Mouse (Mus musculus) MEL (cell line): ENCODE data around the gene Cenpu. TPM values are rescaled to one million over a fixed set of nuclear protein-coding genes. Genes with fewer than 3 reads are reported as not detected.

Experiments
- DNase-seq: peaks from one replicate; pipeline ENCODE4 v3.0.0; 2011; ENCODE audit warnings: low read depth, low spot score
- H3K27ac ChIP-seq: 2 replicates; pipeline ENCODE4 v1.5.1; 2012; ENCODE audit warnings: low read depth, mild to moderate bottlenecking, control low read depth, low read length, moderate library complexity; ENCODE audit not compliant: control insufficient read depth
- H3K27me3 ChIP-seq, 2 experiments: fragments of 150-350 bp in 1 of 2; sonication (generic) in 1 of 2; 2 replicates each; pipeline ENCODE4 v1.6.1; 2012; ENCODE audit warnings: low read length in 2 of 2, mild to moderate bottlenecking in 2 of 2, improper control_type of control experiment in 1 of 2, moderate library complexity in 1 of 2; ENCODE audit not compliant: insufficient read depth in 2 of 2, control insufficient read depth in 1 of 2
- H3K36me3 ChIP-seq, 2 experiments: 2 replicates each; pipeline ENCODE4 v1.6.1; 2012 to 2014; ENCODE audit warnings: low read length in 2 of 2, improper control_type of control experiment in 1 of 2, inconsistent platforms in 1 of 2, mild to moderate bottlenecking in 1 of 2; ENCODE audit not compliant: insufficient read depth in 2 of 2, control insufficient read depth in 1 of 2
- H3K4me1 ChIP-seq, 2 experiments: fragments of 150-350 bp in 1 of 2; sonication (generic) in 1 of 2; 2 replicates each; pipeline ENCODE4 v1.6.1; 2012; ENCODE audit warnings: low read length in 2 of 2, improper control_type of control experiment in 1 of 2, mild to moderate bottlenecking in 1 of 2; ENCODE audit not compliant: insufficient read depth in 2 of 2, control insufficient read depth in 1 of 2
- H3K4me3 ChIP-seq, 2 experiments: fragments of 150-350 bp in 1 of 2; sonication (generic) in 1 of 2; 2 replicates each; pipeline ENCODE4 v1.5.1; 2012; ENCODE audit warnings: low read depth in 2 of 2, low read length in 2 of 2, mild to moderate bottlenecking in 2 of 2, moderate library complexity in 2 of 2, control low read depth in 1 of 2, improper control_type of control experiment in 1 of 2; ENCODE audit not compliant: control insufficient read depth in 1 of 2, insufficient read depth in 1 of 2
- H3K79me2 ChIP-seq: 2 replicates; pipeline ENCODE4 v1.6.1; 2012; ENCODE audit warnings: mild to moderate bottlenecking, low read length, moderate library complexity; ENCODE audit not compliant: control insufficient read depth, poor library complexity, insufficient read depth
- H3K9ac ChIP-seq: 2 replicates; pipeline ENCODE4 v1.6.1; 2012; ENCODE audit warnings: low read depth, mild to moderate bottlenecking, control low read depth, low read length, moderate library complexity; ENCODE audit not compliant: control insufficient read depth, poor library complexity, severe bottlenecking
- H3K9me3 ChIP-seq: fragments of 150-350 bp; sonication (generic); replicated peaks from 2 replicates; pipeline ENCODE4 v1.6.1; 2012; ENCODE audit warnings: mild to moderate bottlenecking, low read length, improper control_type of control experiment, moderate library complexity; ENCODE audit not compliant: insufficient read depth
- BHLHE40 ChIP-seq: IDR thresholded peaks from 2 replicates; pipeline ENCODE4 v1.6.1; 2012; ENCODE audit warnings: low read depth, mild to moderate bottlenecking, inconsistent platforms, low read length, improper control_type of control experiment, borderline replicate concordance
- CHD1 ChIP-seq: IDR thresholded peaks from 2 replicates; pipeline ENCODE4 v1.6.1; 2012; ENCODE audit warnings: low read depth, mild to moderate bottlenecking, inconsistent platforms, low read length, improper control_type of control experiment
- CHD2 ChIP-seq: IDR thresholded peaks from 2 replicates; pipeline ENCODE4 v1.6.1; 2011; ENCODE audit warnings: low read length, improper control_type of control experiment
- CTCF ChIP-seq, 3 experiments: IDR thresholded peaks in 2 of 3; conservative IDR thresholded peaks in 1 of 3; 2 replicates each; pipeline ENCODE4 v1.5.1; 2011 to 2012; ENCODE audit warnings: low read length in 3 of 3, low read depth in 2 of 3, mild to moderate bottlenecking in 2 of 3, improper control_type of control experiment in 1 of 3, inconsistent platforms in 1 of 3, mixed read lengths in 1 of 3, moderate library complexity in 1 of 3; ENCODE audit not compliant: control insufficient read depth in 1 of 3, insufficient read depth in 1 of 3, poor library complexity in 1 of 3, severe bottlenecking in 1 of 3
- ELF1 ChIP-seq: IDR thresholded peaks from 2 replicates; pipeline ENCODE4 v1.6.1; 2014; ENCODE audit warnings: low read depth, mild to moderate bottlenecking, inconsistent platforms, low read length, improper control_type of control experiment, moderate library complexity
- ETS1 ChIP-seq: IDR thresholded peaks from 2 replicates; pipeline ENCODE4 v1.6.1; 2012; ENCODE audit warnings: low read depth, mild to moderate bottlenecking, inconsistent platforms, low read length, improper control_type of control experiment, moderate library complexity
- GABPA ChIP-seq: IDR thresholded peaks from 2 replicates; pipeline ENCODE4 v1.6.1; 2012; ENCODE audit warnings: low read depth, mild to moderate bottlenecking, inconsistent platforms, low read length, improper control_type of control experiment, moderate library complexity
- GATA1 ChIP-seq: IDR thresholded peaks from 2 replicates; pipeline ENCODE4 v1.6.1; 2011; ENCODE audit warnings: low read depth, low read length, improper control_type of control experiment
- HCFC1 ChIP-seq: IDR thresholded peaks from 2 replicates; pipeline ENCODE4 v1.6.1; 2012; ENCODE audit warnings: low read depth, mild to moderate bottlenecking, inconsistent platforms, low read length, improper control_type of control experiment, moderate library complexity
- MAZ ChIP-seq: IDR thresholded peaks from 2 replicates; pipeline ENCODE4 v1.6.1; 2012; ENCODE audit warnings: low read depth, mild to moderate bottlenecking, inconsistent platforms, low read length, improper control_type of control experiment
- NELFE ChIP-seq: IDR thresholded peaks from 2 replicates; pipeline ENCODE4 v1.6.1; 2011; ENCODE audit warnings: low read depth, low read length, improper control_type of control experiment
- POLR2A ChIP-seq, 2 experiments: IDR thresholded peaks; 2 replicates each; pipeline ENCODE4 v1.6.1; 2011 to 2012; ENCODE audit warnings: low read length in 2 of 2, mild to moderate bottlenecking in 2 of 2, control low read depth in 1 of 2, improper control_type of control experiment in 1 of 2, low read depth in 1 of 2, moderate library complexity in 1 of 2; ENCODE audit not compliant: control insufficient read depth in 1 of 2, insufficient read depth in 1 of 2, poor library complexity in 1 of 2
- POLR2AphosphoS2 ChIP-seq: IDR thresholded peaks from 2 replicates; pipeline ENCODE4 v1.6.1; 2011; ENCODE audit warnings: low read length, improper control_type of control experiment
- RAD21 ChIP-seq: IDR thresholded peaks from 2 replicates; pipeline ENCODE4 v1.6.1; 2011; ENCODE audit warnings: mild to moderate bottlenecking, low read depth, low read length, improper control_type of control experiment
- RCOR1 ChIP-seq: IDR thresholded peaks from 2 replicates; pipeline ENCODE4 v1.6.1; 2012; ENCODE audit warnings: low read depth, mild to moderate bottlenecking, inconsistent platforms, low read length, improper control_type of control experiment
- SIN3A ChIP-seq: IDR thresholded peaks from 2 replicates; pipeline ENCODE4 v1.6.1; 2012; ENCODE audit warnings: low read length, improper control_type of control experiment, inconsistent platforms
- TAL1 ChIP-seq: IDR thresholded peaks from 2 replicates; pipeline ENCODE4 v1.6.1; 2012; ENCODE audit warnings: mild to moderate bottlenecking, inconsistent platforms, low read length, moderate library complexity, mixed read lengths
- TCF12 ChIP-seq: IDR thresholded peaks from 2 replicates; pipeline ENCODE4 v1.6.1; 2014; ENCODE audit warnings: low read depth, mild to moderate bottlenecking, inconsistent platforms, low read length, improper control_type of control experiment, moderate library complexity
- UBTF ChIP-seq: IDR thresholded peaks from 2 replicates; pipeline ENCODE4 v1.6.1; 2012; ENCODE audit warnings: low read depth, mild to moderate bottlenecking, inconsistent platforms, low read length, improper control_type of control experiment, moderate library complexity, borderline replicate concordance; ENCODE audit not compliant: insufficient read depth
- USF1 ChIP-seq: IDR thresholded peaks from 2 replicates; pipeline ENCODE4 v1.6.1; 2014; ENCODE audit warnings: low read depth, mild to moderate bottlenecking, inconsistent platforms, low read length, improper control_type of control experiment, moderate library complexity
- USF2 ChIP-seq, 2 experiments: IDR thresholded peaks; 2 replicates each; pipeline ENCODE4 v1.6.1; 2011 to 2012; ENCODE audit warnings: improper control_type of control experiment in 2 of 2, low read length in 2 of 2, borderline replicate concordance in 1 of 2, inconsistent platforms in 1 of 2, low read depth in 1 of 2, mild to moderate bottlenecking in 1 of 2; ENCODE audit not compliant: insufficient read depth in 1 of 2
- ZMIZ1 ChIP-seq: IDR thresholded peaks from 2 replicates; pipeline ENCODE4 v1.6.1; 2012; ENCODE audit warnings: low read depth, mild to moderate bottlenecking, inconsistent platforms, low read length, improper control_type of control experiment, moderate library complexity
- polyA plus RNA-seq, 2 experiments: library from polyadenylated mRNA; stranded (reverse) in 1 of 2; unstranded in 1 of 2; fragments of >175 nt in 1 of 2; fragments of >200 nt in 1 of 2; gene quantifications; 2 replicates each; pipeline versions ENCODE4 v1.2.1 to v1.2.4; 2012; ENCODE audit warnings: low replicate concordance in 2 of 2, low read depth in 1 of 2; ENCODE audit not compliant: insufficient read length in 2 of 2, insufficient read depth in 1 of 2, missing spikeins in 1 of 2
- total RNA-seq: library from RNA; depleted of rRNA; stranded (reverse); fragments of 300-350 nt; gene quantifications from 2 replicates; pipeline ENCODE4 v1.2.3, GENCODE M21; 2012

Cenpu gene
- total and polyA plus RNA-seq, 3 experiments, result 30.7 to 446 (median 42.5) TPM

DNA sequence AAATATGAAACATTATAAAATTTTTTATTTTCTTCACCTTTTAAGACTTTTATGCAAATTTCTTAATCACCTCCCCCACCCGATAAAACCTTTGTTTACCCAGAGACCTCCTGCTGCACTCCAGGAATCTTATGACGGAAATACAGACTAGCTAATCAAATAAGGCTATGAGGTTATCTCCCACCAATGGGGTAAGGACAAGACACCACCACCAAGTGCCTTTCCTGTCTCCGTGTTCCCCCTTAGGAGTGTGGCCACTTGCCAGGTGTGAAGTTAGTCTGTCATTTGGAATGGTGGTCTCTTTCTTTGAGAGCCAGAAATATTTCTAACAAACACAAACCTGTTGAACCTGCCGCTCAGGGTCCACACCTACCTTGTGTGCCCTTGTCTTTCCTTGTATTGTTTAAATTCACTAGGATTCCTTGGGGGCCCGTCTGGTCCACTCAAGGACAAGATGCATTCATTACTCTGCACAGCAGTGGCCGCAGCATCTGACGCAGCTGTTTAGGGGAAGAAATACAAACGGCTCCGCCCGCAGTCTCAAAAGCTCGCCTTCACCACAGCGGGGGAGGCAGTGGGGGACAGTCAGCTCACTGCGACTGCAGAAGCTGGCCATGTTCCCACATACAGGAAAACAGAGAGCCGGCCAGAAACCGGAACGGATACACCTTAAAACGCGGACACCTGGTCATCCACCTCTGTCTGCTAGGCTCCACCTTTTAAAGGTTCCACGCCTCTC lies 49.3 kb upstream of the Cenpu start:
- Histone ChIP-seq H3K36me3 (peaks cover 0 to 1% of the 10 kb centered on the region in 2 experiments; a peak in 1 of 4 replicates), H3K4me1 (no peaks in the 10 kb centered on the region), H3K27ac (no peak overlapping the region), H3K4me3 (no peak overlapping the region), H3K79me2 (0 out of 2 replicates have a peak, but pooled peaks cover 1% of the 10 kb centered on the region), H3K27me3 (no peaks in the 10 kb centered on the region), H3K9me3 (no peaks in the 10 kb centered on the region), H3K9ac (no peak overlapping the region)
- DNase-seq, result no peak
- no peak for TF ChIP-seq HCFC1

DNA sequence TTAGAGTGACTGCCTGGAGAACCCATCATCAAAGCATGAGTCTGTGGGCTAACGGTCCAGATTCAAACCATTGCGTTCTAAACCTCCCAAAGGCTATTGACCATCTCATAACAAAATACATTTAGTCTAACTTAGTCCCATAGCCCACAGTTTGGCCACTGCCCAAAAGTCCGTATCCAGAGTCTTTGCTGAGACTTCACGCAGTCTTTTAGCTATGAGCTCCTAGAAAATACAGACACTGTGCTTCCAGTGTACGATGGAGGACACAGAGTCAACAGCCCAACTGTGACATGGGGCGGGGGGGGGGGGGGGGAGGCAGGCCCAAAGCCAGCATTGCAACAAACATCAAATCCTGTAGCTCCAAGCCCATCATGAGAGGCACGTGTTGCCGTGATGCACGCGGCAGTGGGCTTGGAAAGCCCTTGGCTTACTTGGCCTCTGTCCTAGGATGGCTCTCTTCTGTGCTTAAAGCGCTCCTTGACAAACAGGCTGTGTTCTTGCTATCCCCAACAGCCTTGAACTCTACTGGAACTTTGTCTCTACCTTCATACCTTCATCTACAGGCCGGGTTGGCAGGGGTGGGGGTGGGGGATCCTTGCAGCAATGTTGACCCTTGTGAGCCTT lies 48.6 kb upstream of the Cenpu start:
- no peak for TF ChIP-seq USF1
- TF ChIP-seq RCOR1, result no peak
- TF ChIP-seq UBTF, result no peak
- TF ChIP-seq NELFE, result no peak
- no peak for TF ChIP-seq ETS1
- TF ChIP-seq GABPA, result no peak
- TF ChIP-seq GATA1, result no peak
- TF ChIP-seq HCFC1, result no peak
- Histone ChIP-seq H3K9me3 (no peaks in the 10 kb centered on the region), H3K79me2 (0 out of 2 replicates have a peak, but pooled peaks cover 1% of the 10 kb centered on the region), H3K36me3 (peaks cover 0 to 1% of the 10 kb centered on the region in 2 experiments; a peak in 1 of 4 replicates), H3K4me1 (no peaks in the 10 kb centered on the region), H3K27ac (no peak overlapping the region), H3K27me3 (no peaks in the 10 kb centered on the region), H3K4me3 (no peak overlapping the region), H3K9ac (no peak overlapping the region)
- DNase-seq, result no peak

GRCm38 (mm10) chr8:46504196-46504595 lies 47.6 kb upstream of the Cenpu start:
- Histone ChIP-seq H3K9me3 (no peaks in the 10 kb centered on the region), H3K27ac (no peak overlapping the region), H3K79me2 (0 out of 2 replicates have a peak, but pooled peaks cover 1% of the 10 kb centered on the region), H3K9ac (no peak overlapping the region), H3K4me1 (no peaks in the 10 kb centered on the region), H3K36me3 (peaks cover 0 to 1% of the 10 kb centered on the region in 2 experiments; a peak in 1 of 4 replicates), H3K4me3 (no peak overlapping the region), H3K27me3 (no peaks in the 10 kb centered on the region)
- DNase-seq, result no peak
- TF ChIP-seq POLR2AphosphoS2, result no peak
- TF ChIP-seq CHD2, result no peak
- TF ChIP-seq TCF12, result no peak
- TF ChIP-seq TAL1, result no peak
- no peak for TF ChIP-seq RAD21
- TF ChIP-seq ELF1, result no peak
- no peak for TF ChIP-seq CHD1
- TF ChIP-seq SIN3A, result no peak
- no peak for TF ChIP-seq ZMIZ1
- TF ChIP-seq NELFE, result no peak
- no peak for TF ChIP-seq BHLHE40
- TF ChIP-seq USF1, result no peak
- no peak for TF ChIP-seq ETS1
- TF ChIP-seq GABPA, result no peak
- TF ChIP-seq MAZ, result no peak
- TF ChIP-seq GATA1, result no peak
- TF ChIP-seq USF2 (IDR thresholded peaks at IDR 0.05; ENCODE audit: borderline replicate concordance in 1 of 2, insufficient read depth in 1 of 2, low read depth in 1 of 2, low read length in 2 of 2), result no peak
- TF ChIP-seq CTCF (IDR thresholded peaks at IDR 0.05 in 2 of 3, conservative IDR thresholded peaks at IDR 0.05 in 1 of 3; ENCODE audit: control insufficient read depth in 1 of 3, insufficient read depth in 1 of 3, low read depth in 2 of 3, low read length in 3 of 3, poor library complexity in 1 of 3, severe bottlenecking in 1 of 3), result no peak
- no peak for TF ChIP-seq POLR2A (IDR thresholded peaks at IDR 0.05; ENCODE audit: control insufficient read depth in 1 of 2, insufficient read depth in 1 of 2, low read depth in 1 of 2, low read length in 2 of 2, poor library complexity in 1 of 2)
